Mouse (Mus musculus): ENCODE measurements at regions not wholly inside any gene's neighbourhood (a gene's known extent, or its start where the extent isn't known, plus 50 kb on each side); places are given as distances from the start of the nearest gene placed in this dataset.

- Histone ChIP-seq H3K36me3 (replicated peaks) (no peaks in the 10 kb centered on the region), H3K27ac (replicated peaks) (no peak overlapping the region), H3K9me3 (no peaks in the 10 kb centered on the region), H3K27me3 (replicated peaks; ENCODE audit: low read depth, poor library complexity, severe bottlenecking) (no peaks in the 10 kb centered on the region), H3K4me3 (no peak overlapping the region), H3K4me1 (no peaks in the 10 kb centered on the region)
- WGBS = 62% methylated on average over 15 of the region's 15 CpGs
- DNase-seq (ENCODE audit: low spot score) = peak; percentile 72
Measured at GRCm38 (mm10) chr15:86932345-86933075, 611.6 kb upstream of the Fam19a5 start.

DNA sequence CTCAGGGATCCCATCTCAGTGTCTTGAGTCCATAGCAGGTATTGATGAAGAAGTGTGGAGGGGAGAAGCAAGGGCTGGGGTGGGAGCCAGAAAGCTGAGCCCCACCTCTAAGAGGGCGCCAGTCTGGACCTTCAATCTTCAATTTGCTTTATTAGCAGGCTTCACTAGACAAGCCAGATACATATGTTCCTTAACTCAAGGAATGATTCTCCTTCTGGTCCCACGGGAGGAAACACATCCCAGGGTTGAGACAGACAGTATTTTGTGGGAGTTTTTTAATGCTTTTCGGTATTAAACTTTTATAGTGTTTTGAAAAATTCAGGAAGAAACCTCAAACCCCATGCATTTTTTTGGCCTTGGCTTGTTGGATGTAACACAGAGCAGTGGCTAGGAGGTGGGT is 606.7 kb upstream of the Fam19a5 start:
- Histone ChIP-seq H3K4me1 (no peaks in the 10 kb centered on the region), H3K9me3 (no peaks in the 10 kb centered on the region), H3K4me3 (no peak overlapping the region), H3K27me3 (replicated peaks; ENCODE audit: low read depth, poor library complexity, severe bottlenecking) (no peaks in the 10 kb centered on the region), H3K27ac (replicated peaks) (no peak overlapping the region), H3K36me3 (replicated peaks) (no peaks in the 10 kb centered on the region)
- no peak for DNase-seq (ENCODE audit: low spot score)
- WGBS = 91% methylated on average over 3 of the region's 3 CpGs

DNA sequence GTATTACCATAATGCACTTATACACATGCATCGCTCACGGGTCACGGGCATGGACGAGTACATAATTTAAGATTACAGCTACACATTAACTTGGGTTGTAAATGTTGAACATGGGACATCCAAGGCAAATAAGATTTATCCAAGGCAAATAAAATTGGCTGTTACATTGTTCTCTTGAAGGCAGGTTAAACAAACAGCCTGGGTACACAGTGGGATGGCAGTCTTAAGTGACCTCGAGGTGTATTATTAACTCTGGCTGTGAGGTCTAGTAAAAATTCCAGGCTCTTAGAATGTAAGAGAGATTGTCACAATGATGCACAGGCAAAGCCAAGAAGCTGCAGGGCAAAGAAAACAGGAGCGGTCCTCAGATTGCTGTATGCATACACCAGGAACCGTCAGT is 599.6 kb upstream of the Fam19a5 start:
- no peaks in the 10 kb centered on the region for H3K9me3 ChIP-seq
- H3K27me3 ChIP-seq (replicated peaks; ENCODE audit: low read depth, poor library complexity, severe bottlenecking) = no peaks in the 10 kb centered on the region
- H3K36me3 ChIP-seq (replicated peaks) = no peaks in the 10 kb centered on the region
- no peak overlapping the region for H3K4me3 ChIP-seq
- no peaks in the 10 kb centered on the region for H3K4me1 ChIP-seq
- DNase-seq (ENCODE audit: low spot score) = no peak
- WGBS = 86% methylated on average over 7 of the region's 7 CpGs
- no peak overlapping the region for H3K27ac ChIP-seq (replicated peaks)

- Histone ChIP-seq H3K27me3 (replicated peaks; ENCODE audit: low read depth, poor library complexity, severe bottlenecking) (no peaks in the 10 kb centered on the region), H3K27ac (replicated peaks) (no peak overlapping the region), H3K9me3 (no peaks in the 10 kb centered on the region), H3K4me1 (no peaks in the 10 kb centered on the region), H3K36me3 (replicated peaks) (no peaks in the 10 kb centered on the region), H3K4me3 (no peak overlapping the region)
- DNase-seq (ENCODE audit: low spot score) = no peak
- 71% methylated on average over 5 of the region's 5 CpGs for WGBS
Measured at GRCm38 (mm10) chr15:86952593-86952992, 591.5 kb upstream of the Fam19a5 start.

- DNase-seq (ENCODE audit: low spot score) = no peak
- H3K9me3 ChIP-seq = no peaks in the 10 kb centered on the region
- H3K4me3 ChIP-seq = no peak overlapping the region
- H3K27me3 ChIP-seq (replicated peaks; ENCODE audit: low read depth, poor library complexity, severe bottlenecking) = no peaks in the 10 kb centered on the region
- WGBS = 85% methylated on average over 8 of the region's 8 CpGs
- H3K4me1 ChIP-seq = no peaks in the 10 kb centered on the region
- H3K27ac ChIP-seq (replicated peaks) = no peak overlapping the region
- no peaks in the 10 kb centered on the region for H3K36me3 ChIP-seq (replicated peaks)
Measured at GRCm38 (mm10) chr15:86957872-86958271, 586.2 kb upstream of the Fam19a5 start.

- DNase-seq (ENCODE audit: low spot score) = no peak
- Histone ChIP-seq H3K27me3 (replicated peaks; ENCODE audit: low read depth, poor library complexity, severe bottlenecking) (no peaks in the 10 kb centered on the region), H3K27ac (replicated peaks) (no peak overlapping the region), H3K36me3 (replicated peaks) (no peaks in the 10 kb centered on the region), H3K4me3 (no peak overlapping the region), H3K4me1 (no peaks in the 10 kb centered on the region), H3K9me3 (no peaks in the 10 kb centered on the region)
- 91% methylated on average over 2 of the region's 2 CpGs for WGBS
Measured at GRCm38 (mm10) chr15:86962921-86963320, 581.2 kb upstream of the Fam19a5 start.

GRCm38 (mm10) chr15:86963486-86963885 is 580.6 kb upstream of the Fam19a5 start:
- H3K9me3 ChIP-seq = no peaks in the 10 kb centered on the region
- no peak overlapping the region for H3K4me3 ChIP-seq
- no peak overlapping the region for H3K27ac ChIP-seq (replicated peaks)
- DNase-seq (ENCODE audit: low spot score) = no peak
- H3K27me3 ChIP-seq (replicated peaks; ENCODE audit: low read depth, poor library complexity, severe bottlenecking) = no peaks in the 10 kb centered on the region
- WGBS = 71% methylated on average over 3 of the region's 3 CpGs
- no peaks in the 10 kb centered on the region for H3K4me1 ChIP-seq
- no peaks in the 10 kb centered on the region for H3K36me3 ChIP-seq (replicated peaks)

GRCm38 (mm10) chr15:86971436-86971835 is 572.7 kb upstream of the Fam19a5 start:
- no peak for DNase-seq (ENCODE audit: low spot score)
- Histone ChIP-seq H3K4me3 (no peak overlapping the region), H3K4me1 (no peaks in the 10 kb centered on the region), H3K9me3 (no peaks in the 10 kb centered on the region), H3K27me3 (replicated peaks; ENCODE audit: low read depth, poor library complexity, severe bottlenecking) (no peaks in the 10 kb centered on the region), H3K27ac (replicated peaks) (no peak overlapping the region), H3K36me3 (replicated peaks) (no peaks in the 10 kb centered on the region)
- 92% methylated on average over 2 of the region's 2 CpGs for WGBS

DNA sequence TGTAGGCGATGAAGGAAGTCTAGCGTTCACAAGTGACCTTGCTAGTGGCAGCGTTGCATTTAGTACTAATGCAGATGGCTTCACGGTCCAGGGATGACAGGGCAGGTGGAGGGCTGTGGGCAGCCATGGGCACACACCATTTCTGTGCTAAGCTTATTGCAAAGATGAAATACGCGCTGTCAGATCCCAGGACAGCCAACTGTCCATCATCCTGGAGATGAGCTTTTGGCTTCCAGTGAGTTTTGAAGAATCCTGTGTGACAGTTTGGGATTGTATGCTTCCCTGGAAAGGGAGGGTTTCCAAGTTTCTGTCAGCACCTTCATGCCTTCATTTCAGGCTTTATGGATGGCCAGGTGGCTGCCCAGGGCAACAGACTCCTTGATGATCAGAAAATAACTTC is 547.9 kb upstream of the Fam19a5 start:
- Histone ChIP-seq H3K27me3 (replicated peaks; ENCODE audit: low read depth, poor library complexity, severe bottlenecking) (no peaks in the 10 kb centered on the region), H3K4me1 (no peaks in the 10 kb centered on the region), H3K27ac (replicated peaks) (no peak overlapping the region), H3K4me3 (no peak overlapping the region), H3K9me3 (0 out of 2 replicates have a peak, but pooled peaks cover 3% of the 10 kb centered on the region), H3K36me3 (replicated peaks) (no peaks in the 10 kb centered on the region)
- no peak for DNase-seq (ENCODE audit: low spot score)
- WGBS = 94% methylated on average over 6 of the region's 6 CpGs

DNA sequence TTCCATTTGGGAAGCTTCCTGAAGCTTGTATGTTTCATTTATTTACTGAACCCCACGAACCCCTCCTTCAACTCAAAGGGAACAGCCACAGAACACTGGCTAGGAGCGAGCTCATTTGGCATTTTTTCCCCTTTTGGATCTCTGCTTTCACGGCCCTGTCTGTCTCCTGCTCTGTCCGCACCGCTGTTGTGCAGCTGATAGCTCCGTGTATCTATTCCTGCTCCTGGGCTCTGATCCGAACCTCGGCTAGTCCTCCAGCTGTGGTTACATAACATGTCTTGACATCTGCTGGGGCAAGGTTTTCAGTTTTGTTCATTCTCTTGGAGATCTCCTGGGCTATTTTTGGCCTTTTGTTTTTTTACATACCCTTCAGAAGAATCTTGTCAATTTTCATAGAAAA is 525.1 kb upstream of the Fam19a5 start:
- 29% methylated on average over 8 of the region's 8 CpGs for WGBS
- no peak for DNase-seq (ENCODE audit: low spot score)
- Histone ChIP-seq H3K4me3 (no peak overlapping the region), H3K36me3 (replicated peaks) (no peaks in the 10 kb centered on the region), H3K27ac (replicated peaks) (no peak overlapping the region), H3K27me3 (replicated peaks; ENCODE audit: low read depth, poor library complexity, severe bottlenecking) (no peaks in the 10 kb centered on the region), H3K4me1 (peaks cover 15% of the 10 kb centered on the region), H3K9me3 (no peaks in the 10 kb centered on the region)

DNA sequence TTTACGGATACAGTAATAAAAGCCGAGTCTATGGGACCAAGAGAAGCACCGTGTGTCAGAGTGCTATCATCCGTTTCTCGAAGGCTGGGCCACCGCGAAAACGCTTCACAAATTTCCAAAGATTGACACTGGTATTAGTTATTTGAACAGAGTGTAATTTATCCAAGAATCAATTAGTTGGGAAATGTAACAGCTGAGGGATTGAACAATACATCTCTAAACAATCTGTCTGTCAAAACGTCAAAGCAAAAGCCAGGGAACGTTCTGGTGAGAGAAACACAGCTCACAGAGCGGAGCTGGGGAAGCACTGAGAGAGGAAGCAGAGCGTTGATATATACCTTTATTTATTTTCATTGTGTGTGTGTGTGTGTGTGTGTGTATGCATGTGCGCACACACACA is 498.1 kb upstream of the Fam19a5 start:
- H3K27me3 ChIP-seq (replicated peaks; ENCODE audit: low read depth, poor library complexity, severe bottlenecking) = no peaks in the 10 kb centered on the region
- no peaks in the 10 kb centered on the region for H3K9me3 ChIP-seq
- no peaks in the 10 kb centered on the region for H3K36me3 ChIP-seq (replicated peaks)
- H3K4me1 ChIP-seq = no peaks in the 10 kb centered on the region
- H3K27ac ChIP-seq (replicated peaks) = no peak overlapping the region
- DNase-seq (ENCODE audit: low spot score) = no peak
- H3K4me3 ChIP-seq = no peak overlapping the region
- 91% methylated on average over 13 of the region's 13 CpGs for WGBS

DNA sequence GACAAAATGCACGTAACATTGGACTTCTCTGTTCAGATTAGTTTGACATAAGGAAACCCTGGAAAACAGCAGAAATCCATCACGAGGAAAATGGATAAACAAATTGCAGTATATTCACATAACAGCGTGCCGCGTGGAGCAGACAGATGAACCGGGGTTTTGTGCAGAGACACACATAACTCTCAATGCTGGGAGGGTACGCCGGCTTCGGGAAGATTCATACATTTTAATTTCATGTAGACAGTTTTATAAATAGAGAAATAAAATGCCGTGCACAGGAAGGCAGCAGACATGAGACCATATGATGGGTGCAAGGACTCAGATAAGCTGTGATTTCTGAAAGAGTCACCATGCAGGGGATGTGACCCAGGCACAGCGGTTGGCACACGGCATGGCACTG is 489.9 kb upstream of the Fam19a5 start:
- Histone ChIP-seq H3K36me3 (replicated peaks) (no peaks in the 10 kb centered on the region), H3K27me3 (replicated peaks; ENCODE audit: low read depth, poor library complexity, severe bottlenecking) (no peaks in the 10 kb centered on the region), H3K4me3 (no peak overlapping the region), H3K4me1 (no peaks in the 10 kb centered on the region), H3K27ac (replicated peaks) (no peak overlapping the region), H3K9me3 (no peaks in the 10 kb centered on the region)
- DNase-seq (ENCODE audit: low spot score) = no peak
- WGBS = 94% methylated on average over 12 of the region's 12 CpGs

GRCm38 (mm10) chr15:87064890-87065289 is 479.2 kb upstream of the Fam19a5 start:
- no peaks in the 10 kb centered on the region for H3K4me1 ChIP-seq
- no peaks in the 10 kb centered on the region for H3K9me3 ChIP-seq
- no peaks in the 10 kb centered on the region for H3K27me3 ChIP-seq (replicated peaks; ENCODE audit: low read depth, poor library complexity, severe bottlenecking)
- H3K4me3 ChIP-seq = no peak overlapping the region
- no peak overlapping the region for H3K27ac ChIP-seq (replicated peaks)
- 65% methylated on average over 5 of the region's 5 CpGs for WGBS
- H3K36me3 ChIP-seq (replicated peaks) = no peaks in the 10 kb centered on the region
- no peak for DNase-seq (ENCODE audit: low spot score)

All from embryonic facial prominence, embryonic 10.5 days (tissue).